Mouse (Mus musculus) cerebellum, adult 11-12 months (tissue): ENCODE data around the gene Hist1h2bp.
"Not testable (repeated sequence)": the region's sequence is repeated elsewhere in the genome, so short reads cannot be mapped to it uniquely, and the experiment has no call there.

ENCODE experiments used
- DNase-seq: peaks from one replicate; pipeline ENCODE4 v3.0.0; 2022

The Hist1h2bp gene

GRCm38 (mm10) chr13:21783734-21784161 lies 3.5 kb upstream of the Hist1h2bp start:
- DNase-seq, result peak; percentile 28

GRCm38 (mm10) chr13:21784311-21784710 lies 3.0 kb upstream of the Hist1h2bp start:
- no peak for DNase-seq

- DNase-seq, result no peak
These were observed 917 bp upstream of the Hist1h2bp start for GRCm38 (mm10) chr13:21786189-21786898.

- DNase-seq, result no peak
These were observed 716 bp downstream of the Hist1h2bp start for GRCm38 (mm10) chr13:21787760-21788593.

- no peak for DNase-seq
These were observed 2.7 kb downstream of the Hist1h2bp start for GRCm38 (mm10) chr13:21789925-21790324.

GRCm38 (mm10) chr13:21790601-21791283 lies 3.5 kb downstream of the Hist1h2bp start:
- no peak for DNase-seq

GRCm38 (mm10) chr13:21795584-21795983 lies 8.3 kb downstream of the Hist1h2bp start:
- DNase-seq, result no peak

GRCm38 (mm10) chr13:21797163-21797562 lies 9.9 kb downstream of the Hist1h2bp start:
- not testable (repeated sequence) for DNase-seq

GRCm38 (mm10) chr13:21803058-21803457 lies 15.8 kb downstream of the Hist1h2bp start:
- not testable (repeated sequence) for DNase-seq

GRCm38 (mm10) chr13:21810073-21810472 lies 22.8 kb downstream of the Hist1h2bp start, which contains the start of the genes Hist1h2bq and Hist1h2ao:
Gene Hist1h2bq, minus strand, starts transcription at chr13:21810197.
Gene Hist1h2ao, plus strand, starts transcription at chr13:21810465.
- DNase-seq, result not testable (repeated sequence)

GRCm38 (mm10) chr13:21811074-21811473 lies 23.8 kb downstream of the Hist1h2bp start:
- not testable (repeated sequence) for DNase-seq

- DNase-seq, result peak; percentile 30
These were observed 24.3 kb downstream of the Hist1h2bp start, which contains the start of gene Hist1h4m for GRCm38 (mm10) chr13:21811539-21811938. Gene Hist1h4m, plus strand, starts transcription at chr13:21811746.

GRCm38 (mm10) chr13:21812092-21812491 lies 24.8 kb downstream of the Hist1h2bp start:
- not testable (repeated sequence) for DNase-seq

GRCm38 (mm10) chr13:21820082-21820890 lies 33.0 kb downstream of the Hist1h2bp start:
- DNase-seq, result not testable (repeated sequence)

GRCm38 (mm10) chr13:21828511-21828910 lies 41.2 kb downstream of the Hist1h2bp start:
- no peak for DNase-seq

GRCm38 (mm10) chr13:21830344-21830743 lies 43.1 kb downstream of the Hist1h2bp start:
- DNase-seq, result no peak

- DNase-seq, result peak; percentile 24
These were observed 44.4 kb downstream of the Hist1h2bp start, which contains the start of gene Hist1h4n for GRCm38 (mm10) chr13:21831418-21832394. Gene Hist1h4n, minus strand, starts transcription at chr13:21832196.

- DNase-seq, result not testable (repeated sequence)
These were observed 46.2 kb downstream of the Hist1h2bp start, which contains the start of the genes Hist1h2ap and Hist1h2br for GRCm38 (mm10) chr13:21833461-21833860. Gene Hist1h2ap, minus strand, starts transcription at chr13:21833507. Gene Hist1h2br, plus strand, starts transcription at chr13:21833743.
